Mouse (Mus musculus): ENCODE data around the gene Gm13287.
"Not testable (repeated sequence)": the region's sequence is repeated elsewhere in the genome, so short reads cannot be mapped to it uniquely, and the experiment has no call there.

- not testable (repeated sequence) for TF ChIP-seq CTCF (conservative IDR thresholded peaks at IDR 0.05 in 1 of 2, IDR thresholded peaks at IDR 0.05 in 1 of 2; ENCODE audit: low read depth in 2 of 2, low read length in 2 of 2); RCOR1 (conservative IDR thresholded peaks at IDR 0.05; ENCODE audit: low read depth, low read length); USF1 (IDR thresholded peaks at IDR 0.05; ENCODE audit: low read depth, low read length); CHD2 (IDR thresholded peaks at IDR 0.05; ENCODE audit: low read length); NELFE (IDR thresholded peaks at IDR 0.05; ENCODE audit: low read depth, low read length); SIN3A (IDR thresholded peaks at IDR 0.05; ENCODE audit: low read length); MAX (IDR thresholded peaks at IDR 0.05; ENCODE audit: low read length); PAX5 (IDR thresholded peaks at IDR 0.05; ENCODE audit: low read length); POLR2A (IDR thresholded peaks at IDR 0.05; ENCODE audit: low read depth, low read length)
Observed at GRCm38 (mm10) chr4:88799365-88799764, 3.7 kb upstream of the Gm13287 start, which contains the start of gene Gm13285.
